Mouse (Mus musculus): ENCODE results near the gene Dnaaf3.

Gene Dnaaf3

DNA sequence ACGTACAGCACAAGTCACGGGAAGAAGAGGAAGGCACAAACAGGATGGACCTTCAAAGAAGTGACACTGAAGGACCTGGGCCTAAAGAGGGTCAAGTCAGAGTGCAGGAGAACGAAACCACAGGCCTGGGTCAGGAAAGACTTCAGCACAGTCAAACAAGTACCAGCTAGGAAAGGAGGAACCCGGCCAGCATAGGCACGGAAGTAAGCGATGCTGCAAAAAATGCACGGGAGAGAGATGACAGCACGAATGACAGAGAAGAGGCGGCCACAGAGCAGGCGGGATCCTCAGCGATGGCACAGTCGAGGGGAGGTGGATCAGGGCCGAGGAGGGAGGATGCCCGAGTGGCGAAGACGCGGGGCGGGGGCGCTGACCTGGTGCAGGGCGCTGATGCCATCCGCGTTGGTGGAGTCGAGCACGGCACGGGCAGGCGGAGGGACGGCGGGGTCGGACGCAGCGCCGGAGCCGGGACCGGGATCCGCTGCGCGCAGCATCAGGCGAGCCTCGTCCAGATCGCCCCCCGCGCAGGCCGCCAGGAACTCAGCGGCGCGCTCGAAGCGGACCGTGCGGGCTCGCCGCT is 31.3 kb downstream of the Dnaaf3 start:
- DNase-seq (ENCODE audit: low read depth in 2 of 2, low spot score in 2 of 2): peak; percentile 40 to 60

DNA sequence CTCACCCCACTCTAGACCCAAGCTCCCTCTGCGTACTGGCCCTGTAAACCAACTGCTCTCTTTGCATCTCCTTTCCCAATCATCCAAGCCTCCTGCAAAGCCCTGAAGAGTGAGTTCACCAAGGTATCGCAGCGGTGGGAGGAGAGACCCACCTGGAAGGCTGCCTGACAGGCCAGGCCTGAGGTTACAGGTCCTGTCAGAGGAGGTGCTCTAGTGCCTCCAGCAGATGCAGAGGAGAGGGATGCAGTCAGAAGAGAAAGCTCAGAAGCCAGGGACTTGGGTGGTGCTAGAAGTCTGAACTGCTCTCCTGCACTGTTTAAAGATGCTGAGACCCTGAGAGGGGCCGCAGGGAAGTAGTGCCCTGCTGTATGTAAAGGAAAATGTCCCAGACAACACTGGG is 33.2 kb downstream of the Dnaaf3 start:
- no peak for DNase-seq (ENCODE audit: low read depth in 2 of 2, low spot score in 2 of 2)

DNA sequence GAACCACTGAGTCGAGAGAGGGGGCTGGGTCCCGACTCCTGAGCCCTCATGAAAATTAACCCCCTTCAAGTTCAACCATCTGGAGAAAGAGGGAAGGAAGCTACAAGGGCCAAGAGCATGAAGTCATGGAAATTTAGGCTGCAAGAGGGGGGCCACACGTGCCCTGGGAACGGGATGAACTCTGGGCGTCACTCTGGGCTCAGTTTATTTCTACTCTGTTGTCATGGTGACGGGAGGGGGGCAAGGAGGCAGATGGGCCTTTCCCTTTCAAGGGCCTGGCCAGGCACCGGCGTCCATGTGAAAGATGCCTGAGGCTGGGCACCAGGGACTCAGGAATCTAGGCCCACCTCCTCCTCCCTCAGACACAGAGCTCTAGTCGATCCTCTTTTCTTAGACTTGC is 34.0 kb downstream of the Dnaaf3 start:
- DNase-seq (ENCODE audit: low read depth in 2 of 2, low spot score in 2 of 2): no peak

DNA sequence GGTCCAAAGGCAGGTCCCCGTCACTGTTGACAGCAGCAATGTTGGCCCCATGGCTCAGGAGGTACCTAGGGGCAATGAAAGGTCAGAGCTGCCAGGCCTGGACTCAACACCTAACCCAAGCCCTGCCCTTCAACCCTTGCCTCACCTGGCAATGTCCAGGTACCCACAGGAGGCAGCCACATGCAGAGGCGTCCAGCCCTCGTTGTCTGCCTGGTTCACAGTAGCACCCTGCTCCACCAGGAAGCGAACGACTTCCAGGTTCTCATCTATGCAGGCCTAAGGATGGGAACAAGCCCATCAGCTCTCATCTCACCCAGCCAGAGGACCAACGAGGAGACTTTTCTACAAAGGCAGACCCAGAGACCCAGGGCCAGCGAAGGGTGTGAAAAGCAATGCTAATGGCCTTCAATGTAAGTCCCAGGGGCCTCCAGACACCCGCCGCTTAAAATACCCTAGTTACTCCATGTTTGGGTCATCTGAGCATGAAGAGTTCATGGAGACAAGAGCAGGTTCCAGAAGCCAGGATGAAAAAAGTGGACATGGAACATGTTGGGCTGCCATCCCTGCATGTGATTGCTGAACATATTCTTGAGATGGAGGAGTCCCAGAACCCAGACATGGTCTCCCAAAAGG is 34.9 kb downstream of the Dnaaf3 start:
- DNase-seq (ENCODE audit: low read depth in 2 of 2, low spot score in 2 of 2): no peak

DNA sequence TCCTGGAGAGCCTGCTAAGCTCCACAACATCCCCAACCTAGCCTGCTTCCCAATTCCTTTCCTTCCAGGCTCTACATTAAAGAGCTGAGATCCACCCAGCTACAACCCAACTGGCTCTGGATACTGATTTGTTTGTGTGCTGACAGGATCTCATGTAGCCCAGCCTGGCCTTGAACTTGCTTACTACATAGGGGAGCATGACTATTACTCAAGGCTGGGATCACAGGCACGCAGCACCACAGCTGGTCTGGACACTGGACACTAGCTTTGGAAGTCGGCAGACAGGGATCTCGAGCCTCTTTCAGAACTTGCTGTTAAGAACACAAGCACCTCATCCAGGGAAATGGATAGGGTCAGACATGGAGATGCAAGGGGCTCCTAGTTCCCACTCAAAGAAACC is 35.8 kb downstream of the Dnaaf3 start:
- DNase-seq (ENCODE audit: low read depth in 2 of 2, low spot score in 2 of 2): no peak

DNA sequence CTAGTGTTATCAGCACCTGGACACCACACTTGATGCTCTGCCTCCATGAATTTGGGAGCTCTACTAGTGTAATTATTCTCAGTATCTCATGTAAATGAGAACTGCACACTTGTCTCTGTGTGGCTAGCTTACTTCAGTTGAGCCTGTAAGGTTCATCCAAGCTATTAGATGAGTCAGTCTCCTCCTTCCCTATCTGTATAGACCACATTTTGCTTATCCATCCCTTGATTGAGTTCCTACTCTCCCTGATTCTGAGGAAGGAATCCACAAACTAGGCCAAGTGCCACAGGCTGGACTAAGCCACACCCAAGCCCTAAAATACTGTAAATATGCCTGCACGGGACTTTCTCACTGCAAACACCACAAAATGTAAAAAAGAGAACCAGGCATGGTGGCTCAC is 38.3 kb downstream of the Dnaaf3 start:
- no peak for DNase-seq (ENCODE audit: low read depth in 2 of 2, low spot score in 2 of 2)

GRCm38 (mm10) chr7:4492284-4493224 is 39.7 kb downstream of the Dnaaf3 start:
- DNase-seq (ENCODE audit: low read depth in 2 of 2, low spot score in 2 of 2): peak; percentile 23 to 24

DNA sequence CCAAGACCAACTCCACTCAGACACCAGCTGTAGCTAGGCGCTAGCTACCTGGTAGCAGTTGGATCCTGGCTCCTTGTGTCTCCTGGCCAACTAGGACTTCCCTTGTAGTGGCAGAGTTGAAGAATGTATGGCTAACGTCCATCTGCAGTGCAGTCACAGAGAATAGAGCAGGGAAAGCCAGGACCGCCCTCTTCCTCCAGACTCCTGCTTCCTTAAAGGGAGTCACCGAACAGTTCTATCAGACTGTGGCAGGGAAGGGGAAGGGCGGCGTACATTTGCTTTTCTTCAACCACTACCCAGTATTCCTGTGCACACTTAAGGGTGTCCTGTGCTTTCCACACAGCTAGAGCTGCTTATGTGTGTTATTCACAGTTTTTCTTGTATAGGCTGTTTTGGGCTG is 40.9 kb downstream of the Dnaaf3 start:
- DNase-seq (ENCODE audit: low read depth in 2 of 2, low spot score in 2 of 2): no peak

DNA sequence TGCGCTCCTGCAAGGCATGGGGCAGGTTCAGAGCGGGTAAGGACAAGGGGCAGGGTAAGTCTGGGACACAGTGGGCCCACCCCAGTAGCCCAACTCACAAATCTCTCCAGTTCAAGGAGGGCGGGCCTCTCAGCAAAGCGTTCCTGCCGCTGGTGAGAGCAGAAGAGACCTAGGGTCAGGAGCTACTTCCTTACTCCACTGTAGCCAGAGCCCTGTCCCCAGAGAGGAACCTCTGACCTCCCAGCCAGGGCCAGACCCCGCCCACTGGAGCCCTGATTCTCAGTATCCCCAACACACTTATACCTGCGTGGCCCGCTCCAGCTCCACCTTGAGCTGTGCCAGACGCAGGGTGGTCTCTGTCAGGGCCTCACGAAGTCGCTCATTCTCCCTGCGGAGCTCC is 50.0 kb downstream of the Dnaaf3 start:
- DNase-seq (ENCODE audit: low read depth in 2 of 2, low spot score in 2 of 2): no peak

GRCm38 (mm10) chr7:4479674-4480073 is 52.6 kb downstream of the Dnaaf3 start:
- DNase-seq (ENCODE audit: low read depth in 2 of 2, low spot score in 2 of 2): peak; percentile 21 to 44

DNA sequence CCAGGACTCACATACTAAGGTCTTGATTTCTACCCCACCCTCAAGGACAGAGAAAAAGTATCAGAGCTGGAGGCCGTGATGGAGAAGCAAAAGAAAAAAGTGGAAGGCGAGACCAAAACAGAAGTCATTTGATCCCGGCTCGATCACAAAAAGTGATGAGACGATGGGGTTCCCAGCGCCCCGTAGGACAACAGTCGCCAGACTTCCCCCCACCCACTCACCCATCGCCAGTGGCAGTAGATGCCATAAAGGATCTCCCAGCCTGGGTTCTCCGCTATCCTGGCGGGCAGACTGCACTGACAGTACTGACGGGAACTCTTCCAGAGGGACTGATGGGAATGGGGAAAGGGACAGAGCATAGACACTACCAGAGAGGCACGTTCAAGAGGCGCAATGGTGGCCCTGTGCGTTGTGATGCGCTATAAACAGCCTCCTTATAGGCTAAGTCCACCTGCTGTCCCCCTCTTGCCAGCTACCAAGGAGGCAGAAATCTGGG is 53.4 kb downstream of the Dnaaf3 start:
- DNase-seq (ENCODE audit: low read depth in 2 of 2, low spot score in 2 of 2): no peak

GRCm38 (mm10) chr7:4478021-4478795 is 54.0 kb downstream of the Dnaaf3 start:
- DNase-seq (ENCODE audit: low read depth in 2 of 2, low spot score in 2 of 2): no peak

GRCm38 (mm10) chr7:4473940-4474339 is 58.3 kb downstream of the Dnaaf3 start:
- DNase-seq (ENCODE audit: low read depth in 2 of 2, low spot score in 2 of 2): no peak

All from CD8-positive naive resting alpha-beta T cell, adult 2 months (primary cell).